Mouse (Mus musculus) forebrain, postnatal 0 days (tissue): ENCODE results near the gene Olfr1276. TPM values are rescaled to one million over a fixed set of nuclear protein-coding genes. Genes with fewer than 3 reads are reported as not detected.

Source experiments
- ATAC-seq: fragments of 200-750 bp; cut with Nextera tagmentation; 2 replicates; pipeline ENCODE4 v1.8.0; 2017; ENCODE audit warnings: mild to moderate bottlenecking, moderate library complexity
- DNase-seq: peaks from one replicate; pipeline ENCODE4 v3.0.0-alpha.2; 2015
- H3K27ac ChIP-seq: fragments of 300-500 bp; sonication (generic); 2 replicates; pipeline ENCODE4 v1.5.1; 2014; ENCODE audit warnings: low read depth, mild to moderate bottlenecking, antibody characterized with exemption, low read length, moderate library complexity, mixed read lengths
- H3K27me3 ChIP-seq: fragments of 300-500 bp; sonication (generic); 2 replicates; pipeline ENCODE4 v1.6.1; 2014; ENCODE audit warnings: mild to moderate bottlenecking, low read length, mixed read lengths; ENCODE audit not compliant: insufficient read depth
- H3K36me3 ChIP-seq: fragments of 300-500 bp; sonication (generic); 2 replicates; pipeline ENCODE4 v1.6.1; 2014; ENCODE audit warnings: mild to moderate bottlenecking, moderate library complexity; ENCODE audit not compliant: insufficient read depth
- H3K4me1 ChIP-seq: fragments of 300-500 bp; sonication (generic); 2 replicates; pipeline ENCODE4 v1.6.1; 2014; ENCODE audit warnings: antibody characterized with exemption; ENCODE audit not compliant: insufficient read depth
- H3K4me2 ChIP-seq: fragments of 300-500 bp; sonication (generic); 2 replicates; pipeline ENCODE4 v1.6.1; 2014; ENCODE audit warnings: low read depth, mild to moderate bottlenecking, moderate library complexity
- H3K4me3 ChIP-seq: fragments of 300-500 bp; sonication (generic); 2 replicates; pipeline ENCODE4 v1.5.1; 2014; ENCODE audit warnings: low read depth, low read length, mixed read lengths
- H3K9ac ChIP-seq: fragments of 300-500 bp; sonication (generic); 2 replicates; pipeline ENCODE4 v1.6.1; 2014; ENCODE audit warnings: mild to moderate bottlenecking
- H3K9me3 ChIP-seq: fragments of 300-500 bp; sonication (generic); 2 replicates; pipeline ENCODE4 v1.6.1; 2016; ENCODE audit warnings: low read length
- CTCF ChIP-seq: sonication (generic); IDR thresholded peaks from 2 replicates; pipeline ENCODE4 v1.5.1; 2016; ENCODE audit warnings: antibody characterized with exemption, control low read depth, low read depth
- WGBS: fragments of 180-500 bp; shearing (Covaris S2); extraction: QIAGEN DNeasy Blood & Tissue Kit; methylation state at CpG from one replicate; pipeline ENCODE4 v1.1.7; 2014; 5-methylcytosine and 5-hydroxymethylcytosine counted together
- polyA plus RNA-seq: library from polyadenylated mRNA; unstranded; fragments of >200 nt; fragmentation: Nextera tagmentation; extraction: Ambion mirVana; gene quantifications from 2 replicates; pipeline ENCODE4 v1.2.1, GENCODE M21; 2015
- total RNA-seq: library from RNA; depleted of rRNA; stranded (reverse); fragments of >200 nt; gene quantifications from 2 replicates; pipeline ENCODE4 v1.2.3, GENCODE M21; 2014; rRNA removed

The Olfr1276 gene
- total RNA-seq, result not detected in 2 replicates
- polyA plus RNA-seq, result not detected in 2 replicates

DNA sequence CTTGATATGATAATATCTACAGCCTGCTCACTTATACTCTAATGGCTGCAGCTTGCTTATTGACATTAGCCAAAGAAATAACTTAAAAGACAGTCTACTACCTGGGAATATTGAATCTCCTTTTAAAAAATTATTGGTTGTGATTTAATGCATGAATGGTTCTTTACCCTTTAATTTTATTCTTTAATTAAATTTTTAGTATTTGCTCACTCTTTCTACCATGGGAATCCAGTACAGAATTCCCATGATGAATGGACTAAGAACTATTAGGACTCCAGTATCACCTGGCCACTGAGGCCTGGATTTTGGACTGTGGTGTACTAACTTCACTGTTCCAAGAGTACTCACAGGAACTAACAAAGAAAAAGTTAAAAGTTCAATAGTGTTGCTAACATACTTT is at the start of gene Olfr1276:
Gene Olfr1276, plus strand, starts transcription at position 301 of the 400 bp plus-strand sequence.
- DNase-seq (no peak), ATAC-seq (no peak)
- no peaks in the 10 kb centered on the region for H3K27me3 ChIP-seq
- H3K4me2 ChIP-seq, result no peak within 1 kb of the TSS
- no peaks in the 10 kb centered on the region for H3K36me3 ChIP-seq
- H3K9me3 ChIP-seq, result no peaks in the 10 kb centered on the region
- H3K9ac ChIP-seq, result no peak within 1 kb of the TSS
- H3K4me3 ChIP-seq, result no peak within 1 kb of the TSS
- no peak within 1 kb of the TSS for H3K27ac ChIP-seq
- no peaks in the 10 kb centered on the region for H3K4me1 ChIP-seq
- no peak for TF ChIP-seq CTCF

DNA sequence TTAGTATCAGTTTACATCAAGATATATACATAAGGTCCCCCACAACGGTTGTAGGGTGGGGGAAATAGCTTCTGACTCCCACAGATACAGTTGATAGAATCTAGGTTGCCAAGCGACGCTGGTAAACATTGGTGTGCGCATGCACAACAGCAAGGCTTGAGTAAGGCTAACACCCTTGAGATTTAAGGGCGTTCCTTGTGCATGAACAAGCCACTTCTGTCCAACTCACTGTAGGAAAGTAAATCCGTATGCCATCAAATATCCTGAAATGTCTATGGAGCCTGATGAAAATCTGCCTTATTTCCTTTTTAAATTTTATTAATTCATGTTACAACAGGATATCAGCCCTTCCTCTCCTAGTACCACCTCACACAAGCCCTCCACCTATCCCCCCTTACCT is 24.8 kb upstream of the Olfr1276 start, which contains the start of gene 4930430A15Rik:
Gene 4930430A15Rik, minus strand, starts transcription at position 101 of the 400 bp plus-strand sequence.
- Histone ChIP-seq H3K9me3 (no peaks in the 10 kb centered on the region), H3K4me2 (no peak within 1 kb of the TSS), H3K36me3 (no peaks in the 10 kb centered on the region), H3K27me3 (no peaks in the 10 kb centered on the region), H3K4me3 (no peak within 1 kb of the TSS), H3K9ac (no peak within 1 kb of the TSS), H3K27ac (no peak within 1 kb of the TSS), H3K4me1 (no peaks in the 10 kb centered on the region)
- TF ChIP-seq CTCF, result no peak
- 90% methylated on average over 6 of the region's 6 CpGs for WGBS
- ATAC-seq, result no peak
- DNase-seq, result no peak

DNA sequence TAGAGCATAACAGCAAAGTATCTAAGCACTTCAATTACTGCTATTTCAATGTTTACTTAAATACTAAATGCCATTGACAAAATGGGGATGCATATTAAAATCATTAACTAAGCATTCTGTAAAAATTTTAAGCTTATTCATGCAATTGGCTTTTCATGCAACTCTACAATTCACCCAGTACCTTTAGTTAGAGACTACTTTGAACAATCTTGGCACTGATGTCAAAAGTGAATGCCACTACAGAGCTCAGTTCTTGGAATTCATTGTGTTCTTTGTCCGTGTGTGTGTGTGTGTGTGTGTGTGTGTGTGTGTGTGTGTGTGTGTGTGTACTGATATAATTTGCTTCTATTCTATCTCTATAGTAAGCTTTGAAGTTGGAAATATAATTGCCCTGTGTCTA is 19.1 kb upstream of the Olfr1276 start, which contains the start of gene Olfr1275:
Gene Olfr1275, minus strand, starts transcription at position 101 of the 400 bp plus-strand sequence.
- H3K27ac ChIP-seq, result no peak within 1 kb of the TSS
- H3K9ac ChIP-seq, result no peak within 1 kb of the TSS
- no peaks in the 10 kb centered on the region for H3K27me3 ChIP-seq
- DNase-seq (no peak), ATAC-seq (no peak)
- 61% methylated on average over 1 of the region's 1 CpGs for WGBS
- no peaks in the 10 kb centered on the region for H3K36me3 ChIP-seq
- H3K4me2 ChIP-seq, result no peak within 1 kb of the TSS
- no peak for TF ChIP-seq CTCF
- H3K9me3 ChIP-seq, result no peaks in the 10 kb centered on the region
- no peaks in the 10 kb centered on the region for H3K4me1 ChIP-seq
- no peak within 1 kb of the TSS for H3K4me3 ChIP-seq

DNA sequence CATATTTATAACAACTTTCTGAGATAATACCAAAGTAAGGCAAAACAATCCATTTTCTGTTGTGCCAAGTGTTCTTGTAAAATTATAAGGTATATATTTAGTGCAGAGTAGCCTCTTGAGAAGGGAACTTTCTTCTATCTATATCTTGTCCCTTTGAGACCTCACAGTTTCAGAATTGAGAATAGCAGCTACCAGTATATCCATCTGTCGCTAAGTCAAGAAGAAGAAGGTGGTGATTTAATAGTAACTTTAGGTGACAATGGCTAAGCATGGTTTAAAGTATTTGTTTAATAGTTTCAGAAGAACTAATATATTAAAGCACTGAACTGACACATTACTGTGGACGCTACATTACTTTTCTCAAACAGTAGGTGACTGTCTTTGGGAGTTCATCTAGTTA is 19.7 kb downstream of the Olfr1276 start, which contains the start of gene Olfr1277:
Gene Olfr1277, minus strand, starts transcription at position 101 of the 400 bp plus-strand sequence.
- DNase-seq, result no peak
- Histone ChIP-seq H3K4me1 (no peaks in the 10 kb centered on the region), H3K4me3 (no peak within 1 kb of the TSS), H3K9me3 (no peaks in the 10 kb centered on the region), H3K27me3 (no peaks in the 10 kb centered on the region), H3K9ac (no peak within 1 kb of the TSS), H3K36me3 (no peaks in the 10 kb centered on the region), H3K4me2 (no peak within 1 kb of the TSS), H3K27ac (no peak within 1 kb of the TSS)
- WGBS, result 79% methylated on average over 2 of the region's 2 CpGs
- no peak for ATAC-seq
- TF ChIP-seq CTCF, result no peak

DNA sequence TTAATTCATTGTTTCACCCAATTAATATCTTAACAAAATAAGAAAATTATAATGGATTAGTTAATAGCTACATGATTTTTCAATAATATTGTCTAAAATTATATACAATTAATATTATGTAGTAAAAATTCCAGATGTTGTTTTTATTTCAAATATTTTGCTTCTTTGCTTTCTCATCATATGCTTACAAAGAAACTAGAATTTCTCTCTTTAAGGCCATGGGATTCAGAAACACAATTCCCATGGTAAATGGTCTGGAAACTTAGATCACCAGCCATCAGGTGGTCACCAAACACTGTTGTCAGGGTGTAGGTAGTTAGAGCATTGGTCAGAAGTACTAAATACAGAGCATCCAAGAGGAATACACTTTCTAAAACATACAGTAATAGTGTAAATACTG is 35.5 kb downstream of the Olfr1276 start, which contains the start of gene Olfr1278:
Gene Olfr1278, plus strand, starts transcription at position 301 of the 400 bp plus-strand sequence.
- H3K4me2 ChIP-seq, result no peak within 1 kb of the TSS
- H3K27me3 ChIP-seq, result no peaks in the 10 kb centered on the region
- H3K36me3 ChIP-seq, result no peaks in the 10 kb centered on the region
- H3K27ac ChIP-seq, result no peak within 1 kb of the TSS
- no peak for DNase-seq
- no peak for ATAC-seq
- H3K4me3 ChIP-seq, result no peak within 1 kb of the TSS
- no peak within 1 kb of the TSS for H3K9ac ChIP-seq
- H3K9me3 ChIP-seq, result no peaks in the 10 kb centered on the region
- no peaks in the 10 kb centered on the region for H3K4me1 ChIP-seq
- TF ChIP-seq CTCF, result no peak

DNA sequence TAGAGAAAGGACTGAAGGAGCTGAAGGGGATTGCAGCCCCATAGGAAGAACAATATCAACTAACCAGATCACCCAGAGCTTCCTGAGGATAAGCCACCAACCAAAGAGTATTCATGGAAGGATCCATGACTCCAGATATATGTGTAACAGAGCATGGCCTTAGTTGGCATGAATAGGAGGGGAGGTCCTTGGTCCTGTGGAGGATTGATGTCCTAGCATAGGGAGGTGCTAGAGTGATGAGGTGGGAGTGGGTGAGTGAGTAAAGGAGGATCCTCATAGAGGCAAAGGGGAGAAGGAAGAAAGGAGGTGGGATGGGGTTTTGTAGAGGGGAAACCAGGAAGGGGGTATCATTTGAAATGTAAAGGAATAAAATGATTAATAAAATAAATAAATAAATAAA is 44.2 kb downstream of the Olfr1276 start:
- Histone ChIP-seq H3K9ac (no peak overlapping the region), H3K27me3 (no peaks in the 10 kb centered on the region), H3K4me2 (no peak overlapping the region), H3K9me3 (no peaks in the 10 kb centered on the region), H3K4me3 (no peak overlapping the region), H3K27ac (no peak overlapping the region), H3K36me3 (no peaks in the 10 kb centered on the region), H3K4me1 (no peaks in the 10 kb centered on the region)
- ATAC-seq (no peak), DNase-seq (no peak)
- TF ChIP-seq CTCF, result no peak

DNA sequence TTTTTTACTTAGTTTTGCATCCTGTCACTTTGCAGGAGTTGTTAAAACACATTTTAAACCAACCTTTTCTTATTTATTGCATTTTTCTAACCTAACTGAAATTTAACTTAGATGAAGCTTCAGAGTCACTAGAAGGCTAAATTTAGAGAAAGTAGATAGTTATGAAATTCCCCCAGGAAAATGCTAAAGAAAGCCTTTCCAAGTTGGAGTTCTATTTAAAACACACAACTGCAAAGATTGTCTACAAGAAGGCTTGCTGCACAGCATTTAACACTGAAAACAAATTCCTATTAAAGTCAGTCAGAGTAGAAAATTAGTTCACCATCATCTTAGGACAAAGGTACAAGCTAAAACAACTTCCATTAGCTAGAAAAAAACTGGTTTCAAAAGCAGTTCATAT is 46.1 kb downstream of the Olfr1276 start, which contains the start of gene Olfr1279:
Gene Olfr1279, plus strand, starts transcription at position 262 of the 400 bp plus-strand sequence.
- no peak for TF ChIP-seq CTCF
- DNase-seq, result no peak
- Histone ChIP-seq H3K36me3 (no peaks in the 10 kb centered on the region), H3K9ac (no peak within 1 kb of the TSS), H3K9me3 (no peaks in the 10 kb centered on the region), H3K4me3 (no peak within 1 kb of the TSS), H3K27me3 (no peaks in the 10 kb centered on the region), H3K27ac (no peak within 1 kb of the TSS), H3K4me2 (no peak within 1 kb of the TSS), H3K4me1 (no peaks in the 10 kb centered on the region)
- ATAC-seq, result no peak

Other genes starting within 250 kb of the Olfr1276 start
- gene Gm13941, start 148.5 kb upstream of the Olfr1276 start, total RNA-seq, result not detected in 2 replicates
- gene Gm13941, start 148.5 kb upstream of the Olfr1276 start, polyA plus RNA-seq, result not detected in 2 replicates
- gene Gm15130, start 101.6 kb upstream of the Olfr1276 start, total RNA-seq, result not detected in 2 replicates
- not detected in 2 replicates for gene Gm15130, start 101.6 kb upstream of the Olfr1276 start, polyA plus RNA-seq
- not detected in 2 replicates for gene 4930430A15Rik, start 24.9 kb upstream of the Olfr1276 start, total RNA-seq
- not detected in 2 replicates for gene 4930430A15Rik, start 24.9 kb upstream of the Olfr1276 start, polyA plus RNA-seq
- gene Olfr1275, start 19.2 kb upstream of the Olfr1276 start, total RNA-seq, result not detected in 2 replicates
- not detected in 2 replicates for gene Olfr1275, start 19.2 kb upstream of the Olfr1276 start, polyA plus RNA-seq
- not detected in 2 replicates for gene Olfr1277, start 19.6 kb downstream of the Olfr1276 start, total RNA-seq
- not detected in 2 replicates for gene Olfr1277, start 19.6 kb downstream of the Olfr1276 start, polyA plus RNA-seq
- gene Olfr1278, start 35.6 kb downstream of the Olfr1276 start, total RNA-seq, result not detected in 2 replicates
- not detected in 2 replicates for gene Olfr1278, start 35.6 kb downstream of the Olfr1276 start, polyA plus RNA-seq
- not detected in 2 replicates for gene Olfr1279, start 46.1 kb downstream of the Olfr1276 start, total RNA-seq
- not detected in 2 replicates for gene Olfr1279, start 46.1 kb downstream of the Olfr1276 start, polyA plus RNA-seq
- not detected in 2 replicates for gene Olfr1280, start 59.5 kb downstream of the Olfr1276 start, total RNA-seq
- not detected in 2 replicates for gene Olfr1280, start 59.5 kb downstream of the Olfr1276 start, polyA plus RNA-seq
- not detected in 2 replicates for gene Olfr1281, start 72.0 kb downstream of the Olfr1276 start, total RNA-seq
- not detected in 2 replicates for gene Olfr1281, start 72.0 kb downstream of the Olfr1276 start, polyA plus RNA-seq
- not detected in 2 replicates for gene Olfr1282, start 81.6 kb downstream of the Olfr1276 start, total RNA-seq
- gene Olfr1282, start 81.6 kb downstream of the Olfr1276 start, polyA plus RNA-seq, result not detected in 2 replicates
- not detected in 2 replicates for gene Olfr1283, start 112.3 kb downstream of the Olfr1276 start, total RNA-seq
- gene Olfr1283, start 112.3 kb downstream of the Olfr1276 start, polyA plus RNA-seq, result not detected in 2 replicates
- gene Olfr1284, start 121.0 kb downstream of the Olfr1276 start, total RNA-seq, result not detected in 2 replicates
- not detected in 2 replicates for gene Olfr1284, start 121.0 kb downstream of the Olfr1276 start, polyA plus RNA-seq
- gene Olfr1286, start 168.6 kb downstream of the Olfr1276 start, total RNA-seq, result not detected in 2 replicates
- gene Olfr1286, start 168.6 kb downstream of the Olfr1276 start, polyA plus RNA-seq, result not detected in 2 replicates
- gene Olfr1287, start 194.6 kb downstream of the Olfr1276 start, total RNA-seq, result not detected in 2 replicates
- gene Olfr1287, start 194.6 kb downstream of the Olfr1276 start, polyA plus RNA-seq, result not detected in 2 replicates
- not detected in 2 replicates for gene Olfr1288, start 219.6 kb downstream of the Olfr1276 start, total RNA-seq
- gene Olfr1288, start 219.6 kb downstream of the Olfr1276 start, polyA plus RNA-seq, result not detected in 2 replicates
- gene Olfr1289, start 226.3 kb downstream of the Olfr1276 start, total RNA-seq, result not detected in 2 replicates
- not detected in 2 replicates for gene Olfr1289, start 226.3 kb downstream of the Olfr1276 start, polyA plus RNA-seq
- not detected in 2 replicates for gene Olfr1290, start 239.3 kb downstream of the Olfr1276 start, total RNA-seq
- not detected in 2 replicates for gene Olfr1290, start 239.3 kb downstream of the Olfr1276 start, polyA plus RNA-seq
- gene Olfr1291-ps1, start 242.7 kb downstream of the Olfr1276 start, total RNA-seq, result not detected in 2 replicates
- gene Olfr1291-ps1, start 242.7 kb downstream of the Olfr1276 start, polyA plus RNA-seq, result not detected in 2 replicates